Mouse (Mus musculus): ENCODE results near the gene Kif5a.

GRCm38 (mm10) chr10:127236541-127236940 lies 26.6 kb downstream of the Kif5a start:
- TF ChIP-seq CTCF (IDR thresholded peaks at IDR 0.05; ENCODE audit: low read depth) (no peak), EP300 (optimal IDR thresholded peaks at IDR 0.05) (no peak)
